Mouse (Mus musculus) lung, embryonic 16.5 days (tissue): ENCODE data around the gene Lrtm1. TPM values are rescaled to one million over a fixed set of nuclear protein-coding genes. Genes with fewer than 3 reads are reported as not detected.

Experiments used
- ATAC-seq: fragments of 200-750 bp; cut with Nextera tagmentation; 2 replicates; pipeline ENCODE4 v1.8.0; 2017; ENCODE audit warnings: low read depth, mild to moderate bottlenecking, moderate library complexity
- H3K27ac ChIP-seq: fragments of 300-500 bp; sonication (generic); 2 replicates; pipeline ENCODE4 v1.5.1; 2014; ENCODE audit warnings: mild to moderate bottlenecking, control low read depth, low read length
- H3K27me3 ChIP-seq: fragments of 300-500 bp; sonication (generic); 2 replicates; pipeline ENCODE4 v1.6.1; 2014; ENCODE audit warnings: low read depth, low read length, mixed read lengths; ENCODE audit not compliant: control insufficient read depth, insufficient read depth
- H3K36me3 ChIP-seq: fragments of 300-500 bp; sonication (generic); 2 replicates; pipeline ENCODE4 v1.6.1; 2014; ENCODE audit warnings: low read length; ENCODE audit not compliant: control insufficient read depth, insufficient read depth
- H3K4me1 ChIP-seq: fragments of 300-500 bp; sonication (generic); replicated peaks from 2 replicates; pipeline ENCODE4 v1.6.1; 2014; ENCODE audit warnings: low read length, mixed read lengths; ENCODE audit not compliant: control insufficient read depth, insufficient read depth
- H3K4me2 ChIP-seq: fragments of 300-500 bp; sonication (generic); 2 replicates; pipeline ENCODE4 v1.6.1; 2014; ENCODE audit warnings: low read depth, low read length, control low read depth
- H3K4me3 ChIP-seq: fragments of 300-500 bp; sonication (generic); 2 replicates; pipeline ENCODE4 v1.5.1; 2014; ENCODE audit warnings: mild to moderate bottlenecking, low read length, control low read depth
- H3K9ac ChIP-seq: fragments of 300-500 bp; sonication (generic); 2 replicates; pipeline ENCODE4 v1.6.1; 2014; ENCODE audit warnings: low read length, control low read depth
- H3K9me3 ChIP-seq: fragments of 300-500 bp; sonication (generic); 2 replicates; pipeline ENCODE4 v1.6.1; 2016; ENCODE audit warnings: low read length; ENCODE audit not compliant: control insufficient read depth
- WGBS: fragments of 180-500 bp; shearing (Covaris S2); extraction: QIAGEN DNeasy Blood & Tissue Kit; methylation state at CpG from one replicate; pipeline ENCODE4 v1.1.7; 2014; 5-methylcytosine and 5-hydroxymethylcytosine counted together
- polyA plus RNA-seq: library from polyadenylated mRNA; unstranded; fragments of >200 nt; fragmentation: Nextera tagmentation; extraction: Ambion mirVana; gene quantifications from 2 replicates; pipeline ENCODE4 v1.2.1, GENCODE M21; 2015

The Lrtm1 gene
- polyA plus RNA-seq, 1 experiment from 2014 or later = 0.11 TPM

DNA sequence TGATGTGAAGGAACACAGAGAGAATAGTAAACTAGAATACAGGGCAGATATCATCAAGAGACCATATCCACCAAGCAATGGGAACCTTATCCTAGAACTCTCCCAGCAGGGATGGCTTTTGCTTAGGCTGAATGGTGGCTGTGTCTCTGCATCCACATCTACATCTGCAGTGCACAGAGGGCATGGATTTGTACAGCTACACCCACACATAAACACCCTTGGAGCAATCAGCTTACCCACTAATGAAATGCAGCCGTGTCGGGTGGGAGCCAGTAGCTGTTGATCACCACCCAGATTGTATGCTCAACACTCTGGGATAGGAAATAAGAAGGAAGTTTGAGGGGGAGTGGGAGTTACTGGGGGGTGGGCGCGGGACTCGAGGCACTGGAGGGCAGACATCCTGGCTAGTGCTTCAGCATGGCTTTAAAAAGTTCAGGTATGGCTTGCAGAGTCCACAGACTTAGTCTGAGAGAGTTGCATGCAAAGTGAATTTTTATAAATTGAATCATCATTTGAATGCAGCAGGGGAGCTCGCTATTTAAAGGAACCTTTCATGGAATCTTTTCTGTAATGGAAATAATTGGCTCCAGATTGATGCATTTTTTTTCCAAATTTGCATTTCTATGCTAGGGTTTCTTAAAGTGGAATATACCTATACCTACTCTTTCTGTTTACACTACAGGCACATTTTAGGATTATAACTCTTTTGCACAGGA is 10.5 kb downstream of the Lrtm1 start:
- H3K4me3 ChIP-seq = no peak overlapping the region

DNA sequence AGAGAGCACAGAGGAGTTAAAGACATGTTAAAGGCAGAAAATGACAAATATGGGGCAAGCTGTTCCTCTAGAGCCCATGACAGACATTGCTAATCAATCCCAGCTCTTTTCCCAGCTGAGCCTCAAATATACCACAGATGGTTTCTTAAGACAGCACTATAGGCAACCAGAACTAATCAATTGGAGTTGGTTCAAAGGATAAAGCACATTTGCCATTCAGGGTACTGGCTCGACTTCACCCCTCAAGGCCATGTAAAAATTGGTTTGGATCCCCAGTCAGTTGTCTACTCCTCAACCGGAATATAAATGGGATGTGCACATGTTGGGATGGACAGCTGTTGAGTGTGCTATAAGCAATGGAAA is 11.1 kb downstream of the Lrtm1 start:
- no peak overlapping the region for H3K9ac ChIP-seq

More for the DNA sequence above, 10.5 kb downstream of the Lrtm1 start:
- no peak for ATAC-seq
- WGBS = 74% methylated on average over 6 of the region's 6 CpGs
- Histone ChIP-seq H3K36me3 (no peaks in the 10 kb centered on the region), H3K9me3 (no peaks in the 10 kb centered on the region), H3K4me1 (no peaks in the 10 kb centered on the region), H3K9ac (no peak overlapping the region), H3K27me3 (no peaks in the 10 kb centered on the region), H3K27ac (no peak overlapping the region), H3K4me2 (no peak overlapping the region)

GRCm38 (mm10) chr14:29029896-29030420 is 11.9 kb downstream of the Lrtm1 start:
- 55% methylated on average over 11 of the region's 11 CpGs for WGBS
- H3K4me1 ChIP-seq = no peaks in the 10 kb centered on the region
- no peaks in the 10 kb centered on the region for H3K9me3 ChIP-seq
- no peak overlapping the region for H3K4me3 ChIP-seq
- H3K36me3 ChIP-seq = no peaks in the 10 kb centered on the region
- no peak for ATAC-seq
- H3K9ac ChIP-seq = no peak overlapping the region
- H3K27me3 ChIP-seq = no peaks in the 10 kb centered on the region
- no peak overlapping the region for H3K27ac ChIP-seq
- no peak overlapping the region for H3K4me2 ChIP-seq

More for the DNA sequence above, 11.1 kb downstream of the Lrtm1 start:
- Histone ChIP-seq H3K36me3 (no peaks in the 10 kb centered on the region), H3K4me1 (no peaks in the 10 kb centered on the region), H3K27me3 (no peaks in the 10 kb centered on the region), H3K9me3 (no peaks in the 10 kb centered on the region), H3K4me2 (no peak overlapping the region), H3K27ac (no peak overlapping the region), H3K4me3 (no peak overlapping the region)
- ATAC-seq = no peak
- whole genome bisulfite sequencing = 74% methylated on average over 2 of the region's 2 CpGs

DNA sequence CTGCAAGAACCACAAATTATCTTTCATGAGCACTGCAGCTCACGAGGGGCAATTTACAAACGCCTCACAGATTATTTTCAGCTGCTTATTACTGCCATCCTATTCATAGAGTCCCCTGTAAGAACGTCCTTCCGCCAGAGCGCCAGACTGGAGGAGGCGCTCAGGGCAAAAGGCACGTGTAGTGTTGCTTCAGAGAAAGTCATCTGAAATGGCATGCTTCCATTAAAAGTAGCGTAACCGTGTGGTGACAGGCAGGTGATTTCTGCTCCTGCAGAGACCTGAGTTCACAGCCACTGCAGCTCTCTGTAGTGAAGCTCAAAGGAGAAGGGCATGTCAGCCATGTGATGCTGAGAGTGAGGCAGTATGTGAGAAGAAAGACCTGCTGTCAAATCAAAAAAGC is 12.5 kb downstream of the Lrtm1 start:
- H3K4me3 ChIP-seq = no peak overlapping the region
- 52% methylated on average over 9 of the region's 9 CpGs for WGBS
- no peaks in the 10 kb centered on the region for H3K36me3 ChIP-seq
- no peaks in the 10 kb centered on the region for H3K4me1 ChIP-seq
- no peaks in the 10 kb centered on the region for H3K27me3 ChIP-seq
- no peak for ATAC-seq
- no peaks in the 10 kb centered on the region for H3K9me3 ChIP-seq
- no peak overlapping the region for H3K4me2 ChIP-seq
- no peak overlapping the region for H3K9ac ChIP-seq
- no peak overlapping the region for H3K27ac ChIP-seq

DNA sequence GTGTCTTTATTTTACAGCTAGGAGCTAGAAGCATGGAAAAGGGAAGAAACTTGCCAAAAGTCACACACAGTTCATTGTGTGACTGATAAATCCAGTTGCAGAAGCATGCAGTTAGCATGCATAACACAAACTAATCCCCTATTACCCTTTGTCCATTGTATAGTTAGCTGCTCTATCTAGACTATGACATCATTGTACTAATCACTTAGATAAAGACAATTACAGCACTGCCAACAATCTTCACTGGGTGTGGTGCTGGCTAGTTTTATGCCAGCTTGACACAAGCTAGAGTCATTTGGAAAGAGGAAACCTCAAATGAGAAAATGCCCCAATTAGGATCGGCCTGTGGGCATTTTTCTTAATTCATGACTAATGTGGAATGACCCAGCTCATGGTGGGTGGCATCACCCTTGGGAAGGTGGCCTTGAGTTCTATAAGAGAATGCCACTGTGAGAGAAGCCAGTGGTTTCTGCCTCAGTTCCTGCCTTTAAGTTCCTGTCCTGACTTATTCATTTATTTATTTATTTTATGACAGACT is 13.9 kb downstream of the Lrtm1 start:
- Histone ChIP-seq H3K36me3 (no peaks in the 10 kb centered on the region), H3K4me2 (no peak overlapping the region), H3K4me3 (no peak overlapping the region), H3K4me1 (no peaks in the 10 kb centered on the region), H3K27me3 (no peaks in the 10 kb centered on the region), H3K9ac (no peak overlapping the region), H3K27ac (no peak overlapping the region), H3K9me3 (no peaks in the 10 kb centered on the region)
- ATAC-seq = no peak
- 87% methylated on average over 1 of the region's 1 CpGs for WGBS

- Histone ChIP-seq H3K9ac (no peak overlapping the region), H3K27ac (no peak overlapping the region), H3K36me3 (no peaks in the 10 kb centered on the region), H3K4me3 (no peak overlapping the region), H3K4me2 (no peak overlapping the region), H3K27me3 (no peaks in the 10 kb centered on the region), H3K4me1 (no peaks in the 10 kb centered on the region), H3K9me3 (no peaks in the 10 kb centered on the region)
- ATAC-seq = no peak
- WGBS = 68% methylated on average over 5 of the region's 5 CpGs
These were observed 20.2 kb downstream of the Lrtm1 start for GRCm38 (mm10) chr14:29038246-29038645.

GRCm38 (mm10) chr14:29040606-29041364 is 22.8 kb downstream of the Lrtm1 start:
- no peaks in the 10 kb centered on the region for H3K27me3 ChIP-seq
- H3K27ac ChIP-seq = no peak overlapping the region
- no peak overlapping the region for H3K4me2 ChIP-seq
- H3K9ac ChIP-seq = no peak overlapping the region
- 23% methylated on average over 9 of the region's 9 CpGs for WGBS
- ATAC-seq = no peak
- no peak overlapping the region for H3K4me3 ChIP-seq
- no peaks in the 10 kb centered on the region for H3K9me3 ChIP-seq
- H3K36me3 ChIP-seq = no peaks in the 10 kb centered on the region
- no peaks in the 10 kb centered on the region for H3K4me1 ChIP-seq

- no peaks in the 10 kb centered on the region for H3K9me3 ChIP-seq
- no peaks in the 10 kb centered on the region for H3K4me1 ChIP-seq
- no peak overlapping the region for H3K27ac ChIP-seq
- H3K36me3 ChIP-seq = no peaks in the 10 kb centered on the region
- ATAC-seq = no peak
- no peak overlapping the region for H3K9ac ChIP-seq
- no peaks in the 10 kb centered on the region for H3K27me3 ChIP-seq
- WGBS = 66% methylated on average over 1 of the region's 1 CpGs
- H3K4me2 ChIP-seq = no peak overlapping the region
- H3K4me3 ChIP-seq = no peak overlapping the region
These were observed 23.5 kb downstream of the Lrtm1 start for GRCm38 (mm10) chr14:29041498-29041897.

DNA sequence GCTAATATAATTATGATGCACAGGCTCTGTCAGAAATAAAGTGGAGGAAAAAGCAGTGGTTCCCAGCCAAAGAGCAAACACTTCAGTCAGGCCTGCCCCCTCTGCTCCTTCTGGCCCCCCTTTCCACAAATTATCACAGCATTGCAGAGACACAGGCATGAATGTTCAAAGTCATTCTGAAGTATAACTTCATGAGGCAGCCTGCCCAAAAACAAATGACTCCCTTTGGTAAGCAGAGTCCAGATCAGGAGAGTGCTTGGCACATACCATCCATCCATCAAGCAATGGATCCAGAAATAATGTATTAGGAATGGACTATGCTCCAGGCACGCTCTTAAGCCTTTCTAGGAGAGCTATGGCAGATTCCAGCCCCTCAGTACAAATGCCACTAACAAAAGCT is 24.3 kb downstream of the Lrtm1 start:
- WGBS = 20% methylated on average over 1 of the region's 1 CpGs
- Histone ChIP-seq H3K27ac (no peak overlapping the region), H3K27me3 (no peaks in the 10 kb centered on the region), H3K4me2 (no peak overlapping the region), H3K4me1 (no peaks in the 10 kb centered on the region), H3K4me3 (no peak overlapping the region), H3K9ac (no peak overlapping the region), H3K36me3 (no peaks in the 10 kb centered on the region), H3K9me3 (no peaks in the 10 kb centered on the region)
- no peak for ATAC-seq
